Mouse (Mus musculus): ENCODE results near the gene Nrg3. TPM values are rescaled to one million over a fixed set of nuclear protein-coding genes. Genes with fewer than 3 reads are reported as not detected.
"Not testable (repeated sequence)": the region's sequence is repeated elsewhere in the genome, so short reads cannot be mapped to it uniquely, and the experiment has no call there.

Nrg3 gene
- total RNA-seq, 2 experiments from 2014 or later = not detected

GRCm38 (mm10) chr14:38322841-38323240, 1150.0 kb downstream of the Nrg3 start:
- DNase-seq; intact Hi-C loops (cut with DNase I): not testable (repeated sequence)

GRCm38 (mm10) chr14:38320619-38321340, 1152.1 kb downstream of the Nrg3 start:
- intact Hi-C loops (cut with DNase I) = no loop called here
- DNase-seq = no peak

Small RNA genes within 50 kb of the gene (microRNA-seq; reads per million reads assigned to microRNA genes)
- gene Gm27332 = 0 reads per million in 2 experiments
